Mouse (Mus musculus) thymus, adult 2 months (tissue): ENCODE measurements around the gene Olfr1046.
"Not testable (repeated sequence)": the region's sequence is repeated elsewhere in the genome, so short reads cannot be mapped to it uniquely, and the experiment has no call there.

Experiments used
- CTCF ChIP-seq: fragments of 200-500 bp; IDR thresholded peaks from 2 replicates; pipeline ENCODE4 v1.5.1; 2012; ENCODE audit warnings: mild to moderate bottlenecking, control low read depth, low read length, moderate library complexity, borderline replicate concordance; ENCODE audit not compliant: control insufficient read depth, poor library complexity, insufficient read depth; ENCODE audit errors: extremely low read depth
- POLR2A ChIP-seq: fragments of 200-500 bp; IDR thresholded peaks from 2 replicates; pipeline ENCODE4 v1.6.1; 2012; ENCODE audit warnings: mild to moderate bottlenecking, low read length, control low read depth, moderate library complexity; ENCODE audit not compliant: control insufficient read depth, poor library complexity, insufficient read depth; ENCODE audit errors: extremely low read depth

DNA sequence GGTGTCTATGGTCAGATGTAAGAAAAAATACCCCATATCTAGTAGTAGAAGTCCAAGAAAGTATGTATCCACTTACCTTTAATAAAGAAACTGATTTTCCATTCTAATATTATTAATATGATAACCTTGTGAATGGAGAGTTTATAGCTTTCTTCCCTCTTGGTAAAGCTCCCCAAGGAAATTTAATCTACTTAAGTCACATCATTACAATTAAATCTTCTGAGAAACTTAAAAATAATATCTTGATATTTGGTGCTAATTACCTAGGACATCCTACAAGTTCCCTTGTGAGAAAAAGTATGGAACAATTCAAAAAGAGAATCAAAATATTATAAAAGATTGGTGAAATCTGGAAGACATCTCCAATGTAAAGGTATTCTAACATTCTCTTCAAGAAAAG is 39.1 kb upstream of the Olfr1046 start, which contains the start of gene Olfr1049:
- TF ChIP-seq CTCF, POLR2A: not testable (repeated sequence)
